ENCODE assay signal across 17 mouse cellular contexts in genomic region chr14:59971221-59971730, GRCm38 (mm10).
"Had no signal": no experiment of that assay in that cellular context is flagged by ENCODE, and none has a peak within 500 bp of the region (broad histone marks: within the 10 kb centered on the region; RNA-seq: fewer than 3 reads in every experiment).

No protein-coding gene starts in this region.

- H3K27me3 ChIP-seq: neural tube, embryonic 13.5 days; neural tube, embryonic 15.5 days had no signal

- H3K27ac ChIP-seq: liver, embryonic 14.5 days; neural tube, embryonic 13.5 days; neural tube, embryonic 15.5 days had no signal

- H3K36me3 ChIP-seq: midbrain, embryonic 10.5 days; neural tube, embryonic 13.5 days; neural tube, embryonic 15.5 days had no signal

- DNase-seq: lung, adult 18-20 months; lung, embryonic 14.5 days; lung, postnatal 10 days; lung, postnatal 4 days; midbrain, embryonic 14.5 days; right cerebral cortex, adult 18-20 months; right cerebral cortex, postnatal 25 days; right cerebral cortex, postnatal 4 days; spleen, adult 18-20 months; thymus, adult 18-20 months; thymus, postnatal 14 days; thymus, postnatal 36 days had no signal

- H3K9ac ChIP-seq: liver, embryonic 14.5 days; lung, embryonic 14.5 days; neural tube, embryonic 13.5 days; neural tube, embryonic 15.5 days had no signal

- H3K4me2 ChIP-seq: lung, embryonic 14.5 days; neural tube, embryonic 13.5 days; neural tube, embryonic 15.5 days had no signal

- H3K4me3 ChIP-seq: midbrain, embryonic 10.5 days; myocyte; neural tube, embryonic 13.5 days; neural tube, embryonic 15.5 days had no signal

- H3K9me3 ChIP-seq: midbrain, embryonic 10.5 days; neural tube, embryonic 13.5 days; neural tube, embryonic 15.5 days had no signal
